Mouse (Mus musculus) embryonic facial prominence, embryonic 12.5 days (tissue): Measurements from ENCODE around the gene Rpl7l1. TPM values are rescaled to one million over a fixed set of nuclear protein-coding genes. Genes with fewer than 3 reads are reported as not detected.

Source experiments
- ATAC-seq: fragments of 200-750 bp; cut with Nextera tagmentation; 2 replicates; pipeline ENCODE4 v1.8.0; 2017; ENCODE audit not compliant: insufficient number of reproducible peaks, insufficient read depth, low FRiP score, low TSS enrichment
- H3K27ac ChIP-seq: fragments of 300-500 bp; sonication (generic); 2 replicates; pipeline ENCODE4 v1.5.1; 2016; ENCODE audit warnings: mild to moderate bottlenecking
- H3K27me3 ChIP-seq: fragments of 300-500 bp; sonication (generic); 2 replicates; pipeline ENCODE4 v1.6.1; 2016; ENCODE audit warnings: mild to moderate bottlenecking, moderate library complexity
- H3K36me3 ChIP-seq: fragments of 300-500 bp; sonication (generic); 2 replicates; pipeline ENCODE4 v1.6.1; 2016; ENCODE audit warnings: mild to moderate bottlenecking
- H3K4me1 ChIP-seq: fragments of 300-500 bp; sonication (generic); 2 replicates; pipeline ENCODE4 v1.6.1; 2016
- H3K4me2 ChIP-seq: fragments of 300-500 bp; sonication (generic); replicated peaks from 2 replicates; pipeline ENCODE4 v1.6.1; 2016; ENCODE audit warnings: mild to moderate bottlenecking, moderate library complexity
- H3K4me3 ChIP-seq: fragments of 300-500 bp; sonication (generic); 2 replicates; pipeline ENCODE4 v1.5.1; 2016; ENCODE audit warnings: mild to moderate bottlenecking
- H3K9ac ChIP-seq: fragments of 300-500 bp; sonication (generic); 2 replicates; pipeline ENCODE4 v1.6.1; 2016; ENCODE audit warnings: mild to moderate bottlenecking, moderate library complexity
- H3K9me3 ChIP-seq: fragments of 300-500 bp; sonication (generic); 2 replicates; pipeline ENCODE4 v1.6.1; 2016; ENCODE audit warnings: mild to moderate bottlenecking, moderate library complexity
- WGBS: fragments of 180-500 bp; shearing (Covaris S2); methylation state at CpG from one replicate; pipeline ENCODE4 v1.1.7; 2016; 5-methylcytosine and 5-hydroxymethylcytosine counted together
- polyA plus RNA-seq: library from polyadenylated mRNA; unstranded; fragments of >200 nt; fragmentation: Nextera tagmentation; extraction: Ambion mirVana; gene quantifications from 2 replicates; pipeline ENCODE4 v1.2.1, GENCODE M21; 2016

The Rpl7l1 gene
- polyA plus RNA-seq, 1 experiment from 2014 or later = 184 TPM

- no peaks in the 10 kb centered on the region for H3K27me3 ChIP-seq
- H3K27ac ChIP-seq = no peak overlapping the region
- H3K4me3 ChIP-seq = no peak overlapping the region
- ATAC-seq = no peak
- no peak overlapping the region for H3K4me2 ChIP-seq
- 85% methylated on average over 7 of the region's 7 CpGs for WGBS
- peaks cover 31% of the 10 kb centered on the region for H3K36me3 ChIP-seq
- no peaks in the 10 kb centered on the region for H3K9me3 ChIP-seq
- no peak overlapping the region for H3K9ac ChIP-seq
- H3K4me1 ChIP-seq = no peaks in the 10 kb centered on the region
Observed at GRCm38 (mm10) chr17:46735287-46735686, 47.2 kb downstream of the Rpl7l1 start.

DNA sequence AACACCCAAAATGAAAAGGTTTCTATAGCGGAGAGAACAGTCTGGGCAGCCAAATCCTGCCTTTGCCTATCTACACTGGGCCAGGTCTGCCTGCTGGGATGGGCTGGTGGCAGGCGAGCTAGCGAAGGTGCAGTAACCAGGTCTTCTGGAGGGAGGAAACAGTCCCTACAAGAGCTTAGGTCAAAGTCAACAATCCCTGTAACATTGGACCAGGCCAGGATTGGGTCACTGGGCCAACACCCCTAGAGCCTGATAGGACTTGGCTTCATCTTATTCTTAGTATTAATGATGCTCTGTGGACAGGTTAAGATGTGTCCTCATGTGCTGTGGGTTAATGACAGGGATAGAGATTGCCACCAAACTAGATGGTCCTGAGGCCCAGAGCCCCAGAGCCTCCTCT, 48.4 kb downstream of the Rpl7l1 start:
- H3K4me1 ChIP-seq = no peaks in the 10 kb centered on the region

DNA sequence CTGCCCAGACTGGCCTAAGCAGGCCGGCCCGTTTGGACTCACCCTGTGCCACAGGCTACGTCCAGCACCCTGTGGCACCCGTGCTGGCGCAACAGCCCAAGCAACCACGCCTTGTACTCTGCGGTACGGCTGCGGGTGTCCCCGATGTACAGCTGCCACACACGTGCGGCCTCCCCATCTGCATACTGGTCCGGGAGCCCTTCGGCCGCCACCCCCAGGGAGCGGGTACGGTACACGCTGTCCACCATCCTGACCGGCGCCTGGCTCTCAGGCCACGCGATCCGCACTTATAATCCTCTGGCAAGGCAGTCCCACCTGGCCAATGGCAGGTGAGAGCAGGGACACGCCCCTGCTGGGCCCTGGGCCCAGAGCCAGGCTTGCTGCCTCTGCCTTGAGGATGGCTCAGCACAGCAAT, 53.6 kb downstream of the Rpl7l1 start, which contains the start of gene Gnmt:
TSS of gene Gnmt (minus strand) at position 265 of the 415 bp plus-strand sequence.
- WGBS = 17% methylated on average over 24 of the region's 24 CpGs
- no peak within 1 kb of the TSS for H3K9ac ChIP-seq
- ATAC-seq = no peak
- peaks cover 12% of the 10 kb centered on the region for H3K36me3 ChIP-seq
- H3K27me3 ChIP-seq = peaks cover 25% of the 10 kb centered on the region
- H3K4me2 ChIP-seq = peak within 1 kb of the TSS; percentile 29
- 0 out of 2 replicates have a peak, but pooled peaks cover 3% of the 10 kb centered on the region for H3K4me1 ChIP-seq
- peak within 1 kb of the TSS; percentile 11; the same call in 1 of the 2 replicates for H3K4me3 ChIP-seq
- no peaks in the 10 kb centered on the region for H3K9me3 ChIP-seq
- H3K27ac ChIP-seq = no peak within 1 kb of the TSS

More for the DNA sequence above, 48.4 kb downstream of the Rpl7l1 start:
- Histone ChIP-seq H3K9ac (no peak overlapping the region), H3K4me2 (no peak overlapping the region), H3K27me3 (peaks cover 12% of the 10 kb centered on the region), H3K9me3 (no peaks in the 10 kb centered on the region), H3K4me3 (no peak overlapping the region), H3K36me3 (peaks cover 31% of the 10 kb centered on the region), H3K27ac (no peak overlapping the region)
- no peak for ATAC-seq
- 90% methylated on average over 3 of the region's 3 CpGs for WGBS

DNA sequence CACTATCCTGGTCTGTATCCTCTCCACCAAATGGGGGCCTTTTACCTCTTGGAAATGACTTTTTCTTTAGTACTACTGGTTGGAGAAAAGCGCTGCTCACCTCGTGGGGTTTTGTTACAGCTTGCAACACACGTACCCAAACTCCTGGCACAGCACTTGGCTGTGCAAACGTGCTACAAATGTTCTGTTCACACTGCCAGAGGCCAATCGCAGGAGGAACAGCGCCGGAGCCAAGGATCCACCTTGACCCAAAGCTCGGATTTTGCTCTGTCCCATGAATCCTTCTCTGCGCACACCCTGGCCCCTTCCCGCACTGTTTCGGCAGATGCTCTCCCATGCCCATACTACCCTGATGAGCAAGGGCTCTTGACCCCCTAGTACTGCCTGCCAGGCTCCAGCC, 54.0 kb downstream of the Rpl7l1 start:
- ATAC-seq = no peak
- H3K9me3 ChIP-seq = no peaks in the 10 kb centered on the region
- H3K9ac ChIP-seq = no peak overlapping the region
- H3K4me1 ChIP-seq = 0 out of 2 replicates have a peak, but pooled peaks cover 3% of the 10 kb centered on the region
- H3K4me2 ChIP-seq = peak overlapping the region; percentile 29
- peaks cover 25% of the 10 kb centered on the region for H3K27me3 ChIP-seq
- 42% methylated on average over 11 of the region's 11 CpGs for WGBS
- H3K4me3 ChIP-seq = no peak overlapping the region
- H3K27ac ChIP-seq = no peak overlapping the region
- peaks cover 17% of the 10 kb centered on the region for H3K36me3 ChIP-seq

DNA sequence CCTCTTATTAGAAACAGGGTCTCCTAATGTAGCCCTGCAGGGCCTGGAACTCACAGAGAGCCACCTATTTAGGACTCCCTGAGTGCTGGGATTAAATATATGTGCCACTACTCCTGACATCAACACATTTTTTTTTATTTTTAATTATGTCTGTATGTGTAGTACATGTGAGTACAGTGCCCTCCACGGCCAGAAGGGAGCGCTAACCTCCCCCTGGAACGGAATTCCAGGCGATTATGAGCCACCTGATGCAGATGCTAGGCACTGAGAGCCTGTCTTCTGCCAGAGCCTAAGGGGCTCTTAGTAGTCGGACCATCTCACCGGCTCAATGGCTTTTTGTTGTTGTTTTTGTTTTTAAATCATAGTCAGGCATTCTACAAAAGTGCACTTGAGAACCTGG, 54.5 kb downstream of the Rpl7l1 start:
- H3K27ac ChIP-seq = no peak overlapping the region
- no peak for ATAC-seq
- no peaks in the 10 kb centered on the region for H3K9me3 ChIP-seq
- no peak overlapping the region for H3K4me3 ChIP-seq
- 40% methylated on average over 6 of the region's 6 CpGs for WGBS
- 0 out of 2 replicates have a peak, but pooled peaks cover 3% of the 10 kb centered on the region for H3K4me1 ChIP-seq
- peaks cover 25% of the 10 kb centered on the region for H3K27me3 ChIP-seq
- no peak overlapping the region for H3K9ac ChIP-seq
- H3K4me2 ChIP-seq = no peak overlapping the region
- H3K36me3 ChIP-seq = peaks cover 21% of the 10 kb centered on the region

DNA sequence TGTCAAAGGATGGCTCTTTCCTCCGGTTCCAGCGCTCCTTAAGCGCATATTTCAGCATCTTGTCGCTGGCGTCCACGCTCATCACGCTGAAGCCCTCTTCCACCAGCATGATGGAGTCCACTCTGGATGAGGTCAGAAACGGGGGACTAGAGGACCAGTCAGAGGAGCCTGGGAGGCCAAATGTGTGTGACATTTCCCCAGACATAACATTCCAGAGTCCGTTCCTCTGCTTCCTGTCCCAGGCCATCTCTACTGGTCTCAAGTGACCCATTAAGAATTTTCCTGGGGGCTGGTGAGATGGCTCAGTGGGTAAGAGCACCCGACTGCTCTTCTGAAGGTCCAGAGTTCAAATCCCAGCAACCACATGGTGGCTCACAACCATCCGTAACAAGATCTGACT, 55.2 kb downstream of the Rpl7l1 start:
- 87% methylated on average over 11 of the region's 11 CpGs for WGBS
- ATAC-seq = no peak
- Histone ChIP-seq H3K4me1 (0 out of 2 replicates have a peak, but pooled peaks cover 3% of the 10 kb centered on the region), H3K9ac (no peak overlapping the region), H3K9me3 (no peaks in the 10 kb centered on the region), H3K4me3 (no peak overlapping the region), H3K27me3 (peaks cover 25% of the 10 kb centered on the region), H3K4me2 (no peak overlapping the region), H3K36me3 (peaks cover 27% of the 10 kb centered on the region), H3K27ac (no peak overlapping the region)

GRCm38 (mm10) chr17:46725731-46726645, 56.5 kb downstream of the Rpl7l1 start:
- Histone ChIP-seq H3K9me3 (no peaks in the 10 kb centered on the region), H3K9ac (no peak overlapping the region), H3K4me2 (no peak overlapping the region), H3K27me3 (peaks cover 25% of the 10 kb centered on the region), H3K36me3 (peaks cover 39% of the 10 kb centered on the region), H3K4me3 (no peak overlapping the region), H3K4me1 (0 out of 2 replicates have a peak, but pooled peaks cover 3% of the 10 kb centered on the region), H3K27ac (no peak overlapping the region)
- ATAC-seq = no peak
- 92% methylated on average over 26 of the region's 26 CpGs for WGBS

GRCm38 (mm10) chr17:46725273-46725672, 57.2 kb downstream of the Rpl7l1 start:
- Histone ChIP-seq H3K36me3 (peaks cover 45% of the 10 kb centered on the region), H3K9me3 (no peaks in the 10 kb centered on the region), H3K4me1 (0 out of 2 replicates have a peak, but pooled peaks cover 3% of the 10 kb centered on the region), H3K27ac (no peak overlapping the region), H3K9ac (peak overlapping the region; percentile 24; the same call in 1 of the 2 replicates), H3K27me3 (peaks cover 25% of the 10 kb centered on the region), H3K4me3 (no peak overlapping the region), H3K4me2 (no peak overlapping the region)
- no peak for ATAC-seq
- 55% methylated on average over 9 of the region's 9 CpGs for WGBS

DNA sequence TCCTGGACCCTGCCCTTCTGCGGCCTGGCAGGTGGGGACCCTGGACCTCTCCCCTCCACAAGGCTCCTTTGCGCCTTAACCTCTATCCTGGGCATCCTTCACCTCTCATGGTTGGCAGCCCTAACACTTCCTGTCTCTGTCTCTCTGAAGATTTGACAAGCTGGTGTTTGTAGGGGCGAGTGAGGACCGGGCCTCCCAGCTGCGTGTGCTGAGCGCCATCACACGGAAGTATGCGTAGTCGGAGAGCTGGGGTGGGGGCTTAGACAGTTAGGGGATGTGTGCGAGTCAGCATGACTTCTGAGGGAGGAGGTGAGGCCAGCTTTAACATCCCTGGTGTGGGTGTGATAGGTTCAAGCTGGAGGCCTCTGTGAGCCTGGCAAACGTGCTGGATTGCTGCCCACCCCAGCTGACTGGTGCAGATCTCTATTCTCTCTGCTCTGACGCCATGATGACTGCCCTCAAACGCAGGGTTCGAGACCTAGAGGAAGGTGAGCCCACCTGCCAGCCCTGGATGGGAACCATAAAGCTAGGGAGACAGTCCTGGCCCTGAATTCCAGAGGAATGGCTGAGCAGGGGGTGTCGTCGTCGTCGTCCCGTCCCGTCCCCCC, 57.9 kb downstream of the Rpl7l1 start:
- H3K9me3 ChIP-seq = no peaks in the 10 kb centered on the region
- peaks cover 47% of the 10 kb centered on the region for H3K36me3 ChIP-seq
- WGBS = 85% methylated on average over 14 of the region's 20 CpGs
- no peak overlapping the region for H3K9ac ChIP-seq
- H3K4me1 ChIP-seq = 0 out of 2 replicates have a peak, but pooled peaks cover 3% of the 10 kb centered on the region
- H3K4me2 ChIP-seq = no peak overlapping the region
- no peak overlapping the region for H3K4me3 ChIP-seq
- no peak overlapping the region for H3K27ac ChIP-seq
- peaks cover 19% of the 10 kb centered on the region for H3K27me3 ChIP-seq
- ATAC-seq = no peak
